8 mouse cellular contexts compared by ENCODE assay signal in the genomic region with DNA sequence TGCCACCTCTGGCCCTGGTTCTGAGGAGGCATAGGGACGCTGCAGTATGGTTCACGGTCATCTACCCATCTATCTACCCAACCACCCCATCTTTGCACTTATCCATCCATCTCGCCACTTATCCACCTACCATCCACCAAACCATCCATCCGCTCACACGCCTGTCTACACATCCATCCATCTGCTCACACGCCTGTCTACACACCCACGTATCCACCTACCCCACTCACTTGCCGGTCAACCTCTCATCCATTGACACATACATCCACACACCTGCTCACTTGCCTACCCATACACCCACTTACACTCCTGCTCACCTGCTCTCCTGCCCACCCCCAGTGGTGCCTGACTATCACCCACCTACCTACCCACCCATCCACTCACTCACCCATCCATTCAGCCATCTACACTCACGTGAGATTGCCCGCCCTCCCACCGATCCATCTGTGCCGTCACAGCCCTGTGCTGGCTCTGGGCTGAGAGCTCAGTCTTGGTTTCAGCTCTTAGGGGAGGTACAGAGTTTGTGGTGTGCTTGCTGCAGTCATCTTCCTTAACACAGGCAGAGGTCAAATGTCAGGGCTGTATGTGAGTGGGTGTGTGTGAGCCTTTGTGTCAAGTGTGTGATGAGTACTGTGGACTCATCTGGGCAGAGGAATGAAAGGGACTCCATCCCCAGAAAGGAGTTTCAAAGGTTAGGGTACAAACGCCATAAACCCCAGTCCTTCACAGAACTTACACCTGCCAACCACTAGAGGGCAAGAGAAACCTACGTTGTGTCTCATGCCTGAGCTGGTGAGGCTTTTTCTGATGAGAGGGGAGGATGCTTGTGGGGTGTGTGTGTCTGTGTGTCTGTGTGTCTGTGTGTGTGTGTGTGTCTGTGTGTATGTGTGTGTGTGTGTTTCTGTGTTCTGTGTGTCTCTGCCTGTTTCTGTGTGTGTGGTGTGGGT. TPM values are rescaled to one million over a fixed set of nuclear protein-coding genes. Genes with fewer than 3 reads are reported as not detected.
DNase-seq lines count a peak whose midpoint lies in the region; ATAC-seq lines count a peak whose summit lies in the region.

No protein-coding gene starts in this region.

- no peaks in the 10 kb centered on the region for H3K36me3 ChIP-seq in midbrain, embryonic 12.5 days

- peak; percentile 61 to 75; a peak in 3 of 4 replicates for ATAC-seq in hematopoietic stem cell, adult 5-6 weeks (replicated peaks in 1 of 2; ENCODE audit: insufficient read depth in 1 of 2, low FRiP score in 2 of 2, low TSS enrichment in 1 of 2, low read depth in 1 of 2, poor library complexity in 2 of 2, severe bottlenecking in 2 of 2)
- ATAC-seq in midbrain, embryonic 12.5 days (ENCODE audit: low FRiP score, low read depth): peak; percentile 44; the same call in 1 of the 2 replicates

- H3K9me3 ChIP-seq in midbrain, embryonic 12.5 days: no peaks in the 10 kb centered on the region

- DNase-seq in adrenal gland, adult 2 months: peak; percentile 11
- no peak for DNase-seq in adrenal gland, adult 8-10 months
- DNase-seq in thymus, postnatal 0 days (ENCODE audit: low spot score): peak; percentile 29
- no peak for DNase-seq in thymus, postnatal 10 days (ENCODE audit: low spot score in 2 of 2)
- DNase-seq in layer of hippocampus, postnatal 36 days: peak; percentile 31 to 39
- no peak for DNase-seq in spleen, adult 18-20 months

- no peaks in the 10 kb centered on the region for H3K4me1 ChIP-seq in midbrain, embryonic 12.5 days

- H3K27me3 ChIP-seq in midbrain, embryonic 12.5 days: peaks cover 26% of the 10 kb centered on the region

- no peak overlapping the region for H3K4me2 ChIP-seq in midbrain, embryonic 12.5 days (replicated peaks)

- no peak overlapping the region for H3K27ac ChIP-seq in midbrain, embryonic 12.5 days (replicated peaks)

- 65% methylated on average over 14 of the region's 14 CpGs for WGBS in midbrain, embryonic 12.5 days

- H3K9ac ChIP-seq in midbrain, embryonic 12.5 days (replicated peaks): peak overlapping the region; percentile 28; the same call in 1 of the 2 replicates

- no peak overlapping the region for H3K4me3 ChIP-seq in midbrain, embryonic 12.5 days

RNA-seq across cellular contexts. Expression of gene Ccdc27, which starts 22.6 kb away (rescaled TPM):
- not detected for total RNA-seq in adrenal gland, adult 2 months (2021)
- polyA plus RNA-seq in adrenal gland, adult 2 months (2012; rRNA removed): not detected in 2 replicates
- not detected for total RNA-seq in adrenal gland, adult 8-10 months (2022)
- 0.05 TPM in 1 of 2 replicates, not detected in the other for polyA plus RNA-seq in thymus, postnatal 0 days (2015; fragmentation: Nextera tagmentation; extraction: Ambion mirVana)
- total RNA-seq in hematopoietic stem cell, adult 5-6 weeks (2017): not detected in 2 replicates
- total RNA-seq in layer of hippocampus, postnatal 36 days (2021): 1 to 10 TPM; 1.1 to 1.3 TPM
- not detected in 2 replicates for polyA plus RNA-seq in midbrain, embryonic 12.5 days (2016; fragmentation: Nextera tagmentation; extraction: Ambion mirVana)

RNA-seq across cellular contexts. Expression of gene Smim1, which starts 39.1 kb away (rescaled TPM):
- 10 to 100 TPM; 54.7 to 69.5 TPM for total RNA-seq in adrenal gland, adult 2 months (2021)
- polyA plus RNA-seq in adrenal gland, adult 2 months (2012; rRNA removed): 130 and 143 TPM in 2 replicates
- 10 to 100 TPM; 59.1 to 87.5 (median 78.5) TPM for total RNA-seq in adrenal gland, adult 8-10 months (2022)
- polyA plus RNA-seq in thymus, postnatal 0 days (2015; fragmentation: Nextera tagmentation; extraction: Ambion mirVana): 8.8 and 11.7 TPM in 2 replicates
- total RNA-seq in hematopoietic stem cell, adult 5-6 weeks (2017): 0.94 and 1.4 TPM in 2 replicates
- total RNA-seq in layer of hippocampus, postnatal 36 days (2021): 1 to 10 TPM; 6.6 to 7.6 TPM
- 5.6 and 6.3 TPM in 2 replicates for polyA plus RNA-seq in midbrain, embryonic 12.5 days (2016; fragmentation: Nextera tagmentation; extraction: Ambion mirVana)

RNA-seq across cellular contexts. Expression of gene Lrrc47, which starts 53.6 kb away (rescaled TPM):
- total RNA-seq in adrenal gland, adult 2 months (2021): 10 to 100 TPM; 39.7 to 53.8 TPM
- polyA plus RNA-seq in adrenal gland, adult 2 months (2012; rRNA removed): 75.9 and 89.1 TPM in 2 replicates
- 10 to 100 TPM; 61.2 to 79.9 (median 66.8) TPM for total RNA-seq in adrenal gland, adult 8-10 months (2022)
- 18.7 and 24.4 TPM in 2 replicates for polyA plus RNA-seq in thymus, postnatal 0 days (2015; fragmentation: Nextera tagmentation; extraction: Ambion mirVana)
- total RNA-seq in hematopoietic stem cell, adult 5-6 weeks (2017): 26.6 and 34.7 TPM in 2 replicates
- 10 to 100 TPM; 64.5 to 70.7 TPM for total RNA-seq in layer of hippocampus, postnatal 36 days (2021)
- polyA plus RNA-seq in midbrain, embryonic 12.5 days (2016; fragmentation: Nextera tagmentation; extraction: Ambion mirVana): 31.4 and 34.8 TPM in 2 replicates

Comparison
In these comparisons a context has a peak if more than half of its experiments do, and no peak if none do; other contexts are left out.
1. DNase-seq: peak in adrenal gland, adult 2 months (single experiment), thymus, postnatal 0 days (single experiment) and layer of hippocampus, postnatal 36 days (2 of 2); none in adrenal gland, adult 8-10 months (single experiment), thymus, postnatal 10 days (0 of 2) and spleen, adult 18-20 months (0 of 2).
2. RNA of gene Smim1, which starts 39.1 kb away (total RNA-seq): 59.1 to 87.5 TPM in adrenal gland, adult 8-10 months and 54.7 to 69.5 TPM in adrenal gland, adult 2 months; 6.6 to 7.6 TPM in layer of hippocampus, postnatal 36 days and 0.94 to 1.4 TPM in hematopoietic stem cell, adult 5-6 weeks; every median in the first group is over 4 times any median in the second.